Mouse (Mus musculus) G1E (cell line): ENCODE measurements around the gene Eddm3b.

Source experiments
- CTCF ChIP-seq: IDR thresholded peaks from 2 replicates; pipeline ENCODE4 v1.5.1; 2012; ENCODE audit warnings: low read depth, low read length, inconsistent platforms, mixed read lengths
- GATA1 ChIP-seq: IDR thresholded peaks from 2 replicates; pipeline ENCODE4 v1.6.1; 2012; ENCODE audit warnings: borderline replicate concordance, low read length, inconsistent platforms, mixed read lengths
- GATA2 ChIP-seq: IDR thresholded peaks from 2 replicates; pipeline ENCODE4 v1.6.1; 2012; ENCODE audit warnings: low read depth, low read length, inconsistent platforms, borderline replicate concordance
- POLR2AphosphoS5 ChIP-seq: IDR thresholded peaks from 2 replicates; pipeline ENCODE4 v1.6.1; 2012; ENCODE audit warnings: low read depth, low read length, inconsistent platforms; ENCODE audit not compliant: insufficient replicate concordance
- TAL1 ChIP-seq: conservative IDR thresholded peaks from 2 replicates; pipeline ENCODE4 v1.6.1; 2012; ENCODE audit warnings: low read depth, low read length, inconsistent platforms, mixed read lengths

- TF ChIP-seq CTCF = no peak
- TF ChIP-seq TAL1 = no peak
- TF ChIP-seq POLR2AphosphoS5 = no peak
- no peak for TF ChIP-seq GATA1
- no peak for TF ChIP-seq GATA2
Observed at GRCm38 (mm10) chr14:51166068-51166467, 51.8 kb downstream of the Eddm3b start.
